Mouse (Mus musculus): ENCODE results near the gene Lag3.

The Lag3 gene

DNA sequence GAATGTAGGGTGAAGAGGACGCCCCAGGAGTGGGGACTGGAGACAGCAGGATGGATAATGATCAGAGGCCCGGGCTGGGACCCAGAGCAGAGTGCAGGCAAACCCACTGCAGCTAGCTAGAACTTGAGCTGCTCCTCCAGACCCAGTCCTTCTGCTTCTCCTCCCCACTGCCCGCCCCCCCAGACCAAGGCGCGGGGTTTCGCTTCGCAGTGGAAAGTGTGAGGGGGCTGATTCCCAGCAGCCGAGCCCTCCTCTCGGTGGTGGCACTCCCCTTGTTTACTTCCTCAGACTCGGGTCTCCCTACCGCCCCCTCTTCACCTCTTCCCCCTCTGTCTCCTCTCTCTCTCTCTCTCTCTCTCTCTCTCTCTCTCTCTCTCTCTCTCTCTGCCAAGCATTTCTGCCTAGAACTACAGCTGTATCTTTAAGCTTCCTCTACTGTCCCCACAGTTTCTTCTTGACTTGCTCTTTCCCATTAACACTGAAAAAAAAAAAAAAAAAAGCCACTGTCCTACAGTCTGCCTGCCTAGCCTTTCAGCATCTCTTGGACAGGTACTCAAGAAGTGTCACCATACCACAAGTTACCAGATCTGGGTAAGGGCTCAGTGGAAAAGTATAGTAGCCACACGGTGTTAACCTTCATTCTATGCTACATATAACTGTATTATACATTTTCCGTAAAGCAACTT, at the start of gene Lag3:
Gene Lag3 (minus strand): TSS at position 173 of the 686 bp plus-strand sequence.
- DNase-seq (ENCODE audit: low spot score), result no peak

DNA sequence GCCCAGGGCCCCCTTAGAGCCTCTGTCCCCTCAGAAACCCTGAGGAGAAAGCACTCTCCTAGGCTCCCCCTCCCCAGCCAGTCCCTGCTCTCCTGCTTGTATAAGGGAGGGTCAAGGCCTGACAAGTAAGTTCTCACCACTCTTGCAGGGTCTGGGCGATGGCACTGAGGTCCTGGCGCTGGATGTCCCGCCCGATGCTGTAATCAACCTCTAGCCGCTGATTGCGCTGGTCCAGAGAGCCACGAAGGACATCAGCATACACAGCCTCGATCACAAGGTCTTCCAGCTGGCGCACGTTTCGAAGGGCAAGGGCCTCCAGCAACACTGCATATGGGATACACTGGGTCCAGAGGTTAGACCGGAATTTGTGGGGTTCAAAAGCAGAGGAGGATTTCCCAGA, 49.5 kb upstream of the Lag3 start:
- DNase-seq (ENCODE audit: low spot score), result no peak

GRCm38 (mm10) chr6:124959960-124960359, 48.5 kb upstream of the Lag3 start:
- no peak for DNase-seq (ENCODE audit: low spot score)

GRCm38 (mm10) chr6:124958127-124958526, 46.6 kb upstream of the Lag3 start:
- DNase-seq (ENCODE audit: low spot score), result no peak

DNA sequence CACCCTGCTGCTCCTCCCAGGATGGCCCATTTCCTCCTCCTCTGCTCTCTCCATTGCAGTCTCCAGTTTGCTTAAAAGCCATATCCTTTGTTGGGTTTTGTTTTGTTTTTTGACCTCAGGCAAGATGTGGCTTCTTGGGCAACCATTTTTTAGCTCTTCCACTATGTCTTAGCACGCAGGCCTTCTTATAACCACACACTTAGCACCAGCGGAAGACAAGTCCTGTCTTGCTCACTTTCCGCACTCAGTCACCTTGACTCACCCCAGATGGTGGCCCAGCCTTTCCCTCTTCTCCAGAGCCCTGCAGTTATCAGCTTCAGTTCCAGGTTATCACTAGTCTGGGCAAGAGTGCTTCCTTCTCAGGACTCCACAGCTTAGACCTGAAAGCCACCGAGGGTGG, 43.7 kb upstream of the Lag3 start:
- no peak for DNase-seq (ENCODE audit: low spot score)

GRCm38 (mm10) chr6:124953991-124954715, 42.6 kb upstream of the Lag3 start:
- DNase-seq (ENCODE audit: low spot score), result no peak

DNA sequence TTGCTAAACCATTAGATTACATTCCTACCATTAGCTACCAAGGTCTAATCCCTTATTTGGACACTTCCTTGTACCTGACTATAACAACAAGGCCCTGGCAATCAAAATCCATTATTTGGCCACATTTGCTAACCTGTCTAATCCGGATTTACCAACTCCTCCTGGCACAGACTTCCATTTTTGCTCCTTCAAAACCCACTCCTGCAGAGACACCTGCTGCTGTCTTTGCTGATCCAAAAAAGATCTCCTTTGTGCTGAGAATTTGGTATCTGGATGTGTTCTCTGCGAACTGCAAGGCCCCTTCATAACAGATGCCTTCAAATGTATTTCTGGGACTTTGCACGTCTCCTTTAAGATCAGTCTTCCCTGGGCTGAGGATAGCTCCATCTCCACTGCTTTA, 32.0 kb upstream of the Lag3 start:
- no peak for DNase-seq (ENCODE audit: low spot score)

- no peak for DNase-seq (ENCODE audit: low spot score)
These were observed 30.2 kb upstream of the Lag3 start for GRCm38 (mm10) chr6:124941679-124942078.

GRCm38 (mm10) chr6:124938554-124938953, 27.0 kb upstream of the Lag3 start:
- DNase-seq (ENCODE audit: low spot score), result no peak

DNA sequence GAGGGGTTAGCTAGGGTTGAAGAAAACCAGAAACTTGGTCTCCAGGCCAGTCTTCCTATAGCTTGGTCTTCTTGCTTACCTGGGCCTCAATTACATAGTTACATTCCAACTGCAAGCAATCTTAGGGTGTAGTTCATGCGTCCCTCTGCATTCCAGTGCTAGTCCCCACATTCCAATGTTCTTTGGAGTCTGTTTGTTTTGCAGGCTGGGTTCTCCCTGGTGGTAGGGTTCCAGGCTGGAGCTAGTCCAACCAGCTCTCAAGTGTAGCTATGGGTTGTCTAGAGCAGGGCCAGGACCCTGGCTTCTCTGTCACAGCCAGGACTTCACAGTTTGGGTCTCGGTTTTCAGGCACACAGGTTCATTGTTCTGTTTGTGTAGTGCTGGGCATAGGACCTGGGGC, 26.0 kb upstream of the Lag3 start:
- DNase-seq (ENCODE audit: low spot score), result no peak

- DNase-seq (ENCODE audit: low spot score), result no peak
These were observed 25.2 kb upstream of the Lag3 start for GRCm38 (mm10) chr6:124936681-124937080.

DNA sequence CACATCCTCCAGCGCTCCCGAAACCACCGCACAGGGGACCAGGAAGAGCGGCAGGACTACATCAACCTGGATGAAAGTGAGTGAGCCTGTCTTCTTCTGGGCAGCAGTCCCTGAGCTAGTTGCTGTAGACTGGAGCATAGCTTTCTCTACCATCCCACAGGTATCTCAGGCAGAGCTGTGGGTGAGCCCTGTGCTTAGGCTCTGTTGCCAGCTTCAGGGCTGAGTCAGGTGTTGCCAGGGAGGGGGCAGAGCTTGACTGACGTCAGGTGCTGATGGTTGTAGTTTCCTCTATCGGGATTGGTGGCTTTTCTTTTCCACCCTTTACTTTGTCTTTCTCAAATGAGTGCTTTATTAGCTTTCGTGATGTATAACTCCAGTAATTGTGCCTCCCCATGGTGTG, 23.2 kb upstream of the Lag3 start:
- no peak for DNase-seq (ENCODE audit: low spot score)

DNA sequence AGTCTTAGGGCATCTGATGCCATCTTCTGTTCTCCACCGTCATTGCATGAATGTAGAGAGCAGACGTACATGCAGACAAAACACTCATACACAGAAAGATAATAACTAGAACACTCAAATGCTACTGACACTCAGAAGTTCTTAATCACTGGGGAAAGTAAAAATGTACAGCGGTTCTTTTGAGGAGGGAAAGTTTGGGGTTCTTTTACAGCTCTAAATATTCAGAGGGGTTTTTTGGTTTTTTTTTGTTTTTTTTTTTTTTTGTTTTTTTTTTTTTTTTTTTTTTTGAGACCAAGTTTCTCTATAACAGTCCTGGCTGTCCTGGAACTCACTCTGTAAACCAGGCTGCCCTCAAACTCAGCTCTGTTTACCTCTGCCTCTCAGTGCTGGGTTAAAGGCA, 21.6 kb upstream of the Lag3 start:
- DNase-seq (ENCODE audit: low spot score), result no peak

DNA sequence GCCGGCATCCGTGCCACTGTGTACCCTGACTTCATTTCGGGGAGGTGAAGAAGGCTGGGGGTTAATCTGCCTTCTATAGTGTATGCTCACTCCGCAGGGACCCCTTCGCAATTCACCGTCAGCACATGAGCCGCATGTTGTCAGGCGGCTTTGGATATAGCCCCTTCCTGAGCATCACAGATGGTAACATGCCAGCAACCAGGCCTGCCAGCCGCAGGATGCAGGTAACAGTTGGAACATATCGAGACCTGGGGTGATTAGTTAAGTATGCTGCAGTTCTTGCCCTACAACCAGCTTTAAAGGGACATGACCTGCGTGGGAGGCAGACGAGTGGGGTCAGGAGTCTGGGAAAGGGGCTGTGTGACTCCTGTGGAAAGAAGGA, 20.8 kb upstream of the Lag3 start:
- no peak for DNase-seq (ENCODE audit: low spot score)

- DNase-seq (ENCODE audit: low spot score), result peak; percentile 63
These were observed 20.2 kb upstream of the Lag3 start for GRCm38 (mm10) chr6:124931525-124932313.

DNA sequence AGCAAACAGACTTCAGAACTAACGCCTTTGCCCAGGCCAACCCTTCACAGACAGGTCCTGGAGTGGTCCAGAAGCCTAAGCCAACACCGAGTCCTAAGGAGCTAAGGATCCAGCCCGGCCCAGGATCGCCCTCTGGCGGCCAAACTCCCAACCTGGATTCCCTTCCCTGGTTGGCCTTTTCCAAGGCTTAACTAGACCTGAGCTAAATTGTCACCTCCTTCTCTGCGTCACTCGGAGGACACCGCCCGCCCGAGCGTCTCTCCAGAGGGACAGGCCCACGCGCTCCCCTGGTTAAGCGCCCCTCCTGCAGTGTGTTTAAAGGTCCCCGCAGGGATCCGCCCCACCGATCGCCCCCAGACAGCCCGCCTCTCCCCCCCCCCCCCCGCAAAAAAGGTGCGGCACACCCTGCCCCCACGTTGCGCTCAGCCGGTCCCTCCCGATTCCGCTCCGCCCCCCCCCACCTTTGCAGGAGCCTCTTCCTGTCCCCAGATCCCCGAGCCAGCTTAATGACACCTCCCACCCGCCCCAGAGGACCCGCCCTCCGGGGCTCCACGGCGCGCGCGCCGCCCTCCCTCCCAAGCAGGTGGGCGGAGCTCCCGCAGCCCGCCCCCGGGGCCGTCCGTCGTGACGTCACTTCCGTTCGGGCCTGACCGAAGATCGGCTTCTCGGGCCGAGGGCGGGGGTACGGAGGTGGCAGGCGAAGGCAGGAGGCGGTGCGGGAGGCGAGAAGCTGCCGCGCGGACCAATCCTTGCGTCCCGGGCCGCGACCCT, 19.4 kb upstream of the Lag3 start, which contains the start of gene Mlf2:
Gene Mlf2 (plus strand): TSS at position 633 of the 771 bp plus-strand sequence.
- peak; percentile 99 for DNase-seq (ENCODE audit: low spot score)

GRCm38 (mm10) chr6:124930231-124930630, 18.7 kb upstream of the Lag3 start:
- no peak for DNase-seq (ENCODE audit: low spot score)

GRCm38 (mm10) chr6:124925941-124926340, 14.4 kb upstream of the Lag3 start:
- DNase-seq (ENCODE audit: low spot score), result no peak

DNA sequence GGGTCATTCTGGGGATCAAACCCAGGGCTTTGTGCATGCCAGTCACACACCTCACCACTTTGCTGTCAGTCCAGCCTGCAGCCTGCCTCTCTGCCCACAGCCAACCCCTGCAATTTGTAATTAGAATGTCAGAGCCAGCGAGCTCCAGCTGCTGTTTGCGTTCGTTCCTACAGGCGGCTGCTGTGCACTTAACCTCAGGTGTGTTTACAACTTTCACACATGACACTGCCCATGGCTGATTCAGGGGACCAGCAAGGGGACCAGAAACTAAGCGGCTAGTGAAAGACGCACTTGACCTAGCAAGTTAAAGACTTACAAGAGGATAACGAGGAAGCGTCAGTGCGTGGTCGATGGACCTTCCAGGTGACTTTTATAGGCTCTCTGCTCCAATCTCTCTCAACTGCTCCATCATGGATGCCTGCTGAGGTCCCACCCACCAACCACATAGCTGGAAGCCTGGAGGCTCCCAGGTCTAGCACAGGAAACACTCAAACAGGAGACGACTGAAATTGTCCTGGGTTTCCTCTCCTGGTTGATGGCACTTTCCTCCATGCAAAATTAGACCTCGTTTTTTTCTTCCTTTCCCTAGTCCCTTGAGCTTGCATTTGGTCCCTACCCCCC, 13.8 kb upstream of the Lag3 start:
- no peak for DNase-seq (ENCODE audit: low spot score)

GRCm38 (mm10) chr6:124921539-124921938, 10.0 kb upstream of the Lag3 start:
- DNase-seq (ENCODE audit: low spot score), result no peak

- no peak for DNase-seq (ENCODE audit: low spot score)
These were observed 9.0 kb upstream of the Lag3 start for GRCm38 (mm10) chr6:124920318-124921085.
